Mouse (Mus musculus) CD4-positive, CD25-positive, alpha-beta regulatory T cell, adult 4 months (primary cell): ENCODE measurements around the gene Car6. TPM values are rescaled to one million over a fixed set of nuclear protein-coding genes. Genes with fewer than 3 reads are reported as not detected.

Source experiments
- ATAC-seq: one replicate; pipeline ENCODE4 v1.8.0; 2017
- polyA plus RNA-seq, 2 experiments: library from polyadenylated mRNA; unstranded; fragments of 100-300 nt; shearing (Covaris generic); gene quantifications; one replicate each; pipeline ENCODE4 v1.2.1; 2017

The Car6 gene
- polyA plus RNA-seq: not detected

GRCm38 (mm10) chr4:150201232-150201631 lies at the start of gene Car6:
Gene Car6 (minus strand): TSS chr4:150201332.
- ATAC-seq: no peak

- ATAC-seq: no peak
Observed at GRCm38 (mm10) chr4:150249731-150250270, 48.7 kb upstream of the Car6 start.

GRCm38 (mm10) chr4:150248917-150249316 lies 47.8 kb upstream of the Car6 start:
- ATAC-seq: no peak

- peak; percentile 86 for ATAC-seq
Observed at GRCm38 (mm10) chr4:150248009-150248408, 46.9 kb upstream of the Car6 start.

- ATAC-seq: no peak
Observed at GRCm38 (mm10) chr4:150245876-150246275, 44.7 kb upstream of the Car6 start.

- no peak for ATAC-seq
Observed at GRCm38 (mm10) chr4:150242745-150243144, 41.6 kb upstream of the Car6 start.

- ATAC-seq: no peak
Observed at GRCm38 (mm10) chr4:150241708-150242107, 40.6 kb upstream of the Car6 start.

- ATAC-seq: peak; percentile 6
Observed at GRCm38 (mm10) chr4:150240381-150240886, 39.3 kb upstream of the Car6 start.

GRCm38 (mm10) chr4:150239951-150240368 lies 38.8 kb upstream of the Car6 start:
- peak; percentile 63 for ATAC-seq

GRCm38 (mm10) chr4:150239503-150239902 lies 38.4 kb upstream of the Car6 start:
- ATAC-seq: peak; percentile 44

- ATAC-seq: no peak
Observed at GRCm38 (mm10) chr4:150239087-150239480, 38.0 kb upstream of the Car6 start.

- no peak for ATAC-seq
Observed at GRCm38 (mm10) chr4:150238433-150239086, 37.4 kb upstream of the Car6 start.

- no peak for ATAC-seq
Observed at GRCm38 (mm10) chr4:150237636-150238361, 36.7 kb upstream of the Car6 start.

GRCm38 (mm10) chr4:150236521-150237481 lies 35.7 kb upstream of the Car6 start, which contains the start of gene Eno1:
Gene Eno1 (plus strand): TSS chr4:150236721.
- ATAC-seq: peak; percentile 74

GRCm38 (mm10) chr4:150236031-150236430 lies 34.9 kb upstream of the Car6 start:
- ATAC-seq: no peak

- ATAC-seq: no peak
Observed at GRCm38 (mm10) chr4:150235585-150235984, 34.5 kb upstream of the Car6 start.

GRCm38 (mm10) chr4:150234599-150235327 lies 33.6 kb upstream of the Car6 start:
- ATAC-seq: no peak

- no peak for ATAC-seq
Observed at GRCm38 (mm10) chr4:150231871-150232270, 30.7 kb upstream of the Car6 start.

- ATAC-seq: no peak
Observed at GRCm38 (mm10) chr4:150230460-150231407, 29.6 kb upstream of the Car6 start.

- no peak for ATAC-seq
Observed at GRCm38 (mm10) chr4:150229747-150230390, 28.7 kb upstream of the Car6 start.
